Mouse (Mus musculus) right cerebral cortex, adult 18-20 months (tissue): ENCODE data around the gene Prkce.

Experiments used
- DNase-seq: peaks from one replicate; pipeline ENCODE4 v3.0.0; 2022; ENCODE audit warnings: mixed read lengths

Prkce gene

DNA sequence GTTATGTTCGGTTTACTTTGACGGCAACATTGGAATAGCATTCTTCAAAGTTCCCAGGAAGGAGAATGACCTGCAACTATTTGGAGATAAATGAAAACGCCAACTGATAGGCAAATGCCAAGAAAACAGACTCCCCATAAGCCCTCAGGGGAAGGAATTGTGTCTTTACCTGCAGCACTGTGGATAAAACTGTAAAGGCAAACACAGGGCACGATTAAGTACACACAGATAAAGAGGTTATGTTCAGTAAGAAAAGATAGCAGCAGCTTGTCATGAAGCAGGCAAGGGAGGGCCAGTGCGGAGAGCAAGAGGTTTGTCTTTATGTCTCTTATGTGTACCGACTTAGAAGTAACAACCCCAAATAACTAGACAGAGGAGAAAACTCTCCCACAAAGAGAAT lies 326.9 kb downstream of the Prkce start:
- DNase-seq, result no peak

DNA sequence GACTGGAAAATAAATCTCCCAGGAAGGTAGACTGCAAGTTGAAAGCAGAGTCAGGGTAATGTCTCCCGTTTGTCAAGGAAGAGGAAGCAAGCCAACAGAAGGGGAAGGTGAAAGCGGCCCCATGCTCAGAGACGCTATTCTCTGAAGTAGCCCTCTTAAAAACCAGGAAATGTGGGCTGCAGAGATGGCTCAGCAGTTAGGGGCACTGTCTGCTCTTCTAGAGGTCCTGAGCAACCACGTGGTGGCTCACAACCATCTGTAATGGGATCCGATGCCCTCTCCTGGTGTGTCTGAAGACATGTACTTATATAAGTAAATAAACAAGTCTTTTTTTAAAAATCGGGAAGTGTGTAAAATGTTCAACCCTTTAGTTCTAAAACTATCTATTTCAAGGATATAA lies 327.3 kb downstream of the Prkce start:
- DNase-seq, result no peak

DNA sequence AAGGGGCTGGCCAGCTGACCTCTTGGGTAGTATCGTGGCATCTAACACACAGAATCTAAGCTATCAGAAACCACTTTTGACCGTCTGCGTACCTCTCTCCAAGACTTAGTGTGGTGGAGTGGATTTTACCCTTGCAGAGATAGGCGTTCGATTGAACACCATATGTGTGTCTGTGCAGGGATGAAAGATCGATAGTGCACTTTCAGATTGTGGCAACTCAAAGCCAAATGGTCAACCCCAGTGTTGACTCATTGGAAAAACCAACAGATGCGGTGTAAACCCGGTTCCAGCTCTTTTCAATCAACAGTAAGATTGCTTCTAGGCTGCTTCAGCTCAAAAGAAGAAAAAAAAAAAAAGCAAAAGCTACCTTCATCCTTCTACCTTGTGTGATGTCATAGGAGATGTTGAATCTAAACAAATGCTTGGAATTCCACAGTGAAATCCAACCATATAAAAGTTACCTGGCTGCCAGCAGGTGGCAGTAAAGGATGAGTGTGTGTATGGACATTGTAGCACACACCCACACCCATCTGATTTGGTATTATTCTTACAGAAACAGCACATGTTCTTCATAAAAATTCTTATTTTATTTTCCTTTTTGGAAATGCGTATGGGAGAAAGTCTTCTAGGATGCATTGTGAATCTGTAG lies 328.7 kb downstream of the Prkce start:
- peak; percentile 62 for DNase-seq

DNA sequence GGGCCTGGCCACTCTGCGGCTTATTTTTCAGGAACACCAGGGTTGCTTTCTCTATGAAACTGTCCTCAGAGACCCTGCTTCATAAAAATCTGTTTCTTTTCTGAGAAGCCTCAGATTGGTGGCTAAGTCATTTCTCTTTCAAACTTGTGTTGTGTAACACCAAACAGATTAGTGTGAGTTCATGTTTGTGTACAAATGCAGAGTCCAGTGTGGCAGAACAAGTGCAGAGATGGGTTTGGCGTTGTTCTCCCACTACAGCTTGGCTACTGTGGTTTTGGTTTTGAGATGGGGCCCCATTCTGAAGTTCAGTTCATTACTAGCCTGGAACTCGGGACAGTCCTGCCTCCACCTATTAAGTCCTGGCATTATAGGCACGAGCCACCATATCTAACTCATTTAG lies 329.7 kb downstream of the Prkce start:
- DNase-seq, result no peak

DNA sequence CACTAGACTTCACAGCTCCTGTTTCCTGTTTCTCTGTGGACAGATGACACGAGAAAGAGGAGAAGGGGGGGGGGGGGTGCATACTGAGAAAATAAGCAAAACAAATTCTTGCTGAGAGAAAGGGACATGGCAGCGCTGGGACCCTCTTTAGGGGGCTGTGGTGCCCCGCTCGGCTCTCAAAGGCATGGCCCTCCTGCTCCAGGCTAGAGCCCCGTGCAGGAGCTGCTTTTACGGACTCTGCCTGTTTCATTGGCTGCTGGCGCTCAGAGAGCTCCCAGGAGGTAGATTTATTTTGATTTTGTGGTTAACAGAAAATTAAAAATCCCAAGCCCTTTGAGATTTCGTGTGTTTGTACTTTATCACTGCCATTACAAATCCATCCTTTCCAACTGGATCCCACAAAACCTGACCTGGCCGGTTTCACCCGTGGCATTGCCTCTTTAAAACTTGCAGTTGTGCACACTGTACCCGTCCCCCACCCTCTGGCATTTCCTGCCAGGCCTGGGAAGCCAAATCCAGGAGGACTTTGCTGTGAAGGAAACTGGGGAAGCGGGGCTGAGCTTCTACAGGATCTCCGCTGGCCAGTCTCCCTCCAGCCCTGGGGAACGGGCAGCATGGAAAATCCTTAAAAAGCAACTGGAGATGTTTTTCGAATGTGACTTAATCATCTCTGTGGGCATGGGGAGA lies 331.9 kb downstream of the Prkce start:
- DNase-seq, result no peak

DNA sequence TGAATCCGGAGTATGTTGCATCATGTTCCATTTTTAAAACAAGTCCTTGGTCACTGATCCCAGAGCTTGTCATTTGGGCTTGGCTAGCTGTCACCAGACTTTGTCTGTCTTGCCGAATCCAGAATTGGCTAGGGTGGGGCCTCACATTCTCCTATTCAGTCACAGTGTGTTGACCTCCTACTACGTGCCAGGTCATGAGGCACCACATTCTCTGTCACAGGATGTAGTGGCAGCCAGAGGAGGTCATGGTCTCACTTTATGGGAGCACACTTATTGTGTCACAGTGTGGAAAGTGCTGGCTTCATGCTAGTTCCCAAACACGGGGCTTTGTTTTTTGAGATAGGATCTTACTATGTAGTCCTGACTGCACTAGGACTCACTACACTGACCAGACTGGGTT lies 333.8 kb downstream of the Prkce start:
- no peak for DNase-seq

DNA sequence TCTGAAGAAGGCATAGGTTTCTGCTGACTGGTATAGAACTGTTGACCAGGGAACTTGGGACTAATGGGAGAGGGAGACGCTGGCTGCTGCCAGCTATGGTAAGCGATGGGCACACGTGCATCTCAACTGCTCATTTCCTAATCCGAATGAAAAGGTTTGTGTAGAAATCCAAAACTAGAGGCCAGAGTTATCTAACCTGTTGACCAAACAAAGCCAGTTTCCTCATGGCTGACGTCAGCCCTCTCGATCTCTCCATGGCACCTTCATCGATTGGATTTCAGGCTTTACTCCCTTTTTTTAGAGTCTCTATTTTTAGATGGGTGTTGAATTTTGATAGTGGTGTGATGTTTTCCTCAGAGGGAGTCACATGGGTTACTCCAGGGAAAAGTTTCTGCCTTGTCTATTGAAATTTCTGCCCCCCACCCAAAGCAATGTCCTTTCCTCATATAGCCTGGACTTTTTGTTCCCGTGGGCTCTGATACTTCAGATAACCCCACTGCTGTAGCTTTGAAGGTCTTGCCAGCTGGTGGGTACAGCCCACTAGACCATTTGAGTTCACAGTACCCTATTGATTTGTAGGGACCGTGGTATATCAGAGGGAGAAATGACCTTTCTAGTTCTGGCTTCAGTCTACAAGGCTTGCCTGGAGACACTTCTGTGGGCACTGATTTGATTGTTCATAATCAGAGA lies 335.8 kb downstream of the Prkce start:
- no peak for DNase-seq

DNA sequence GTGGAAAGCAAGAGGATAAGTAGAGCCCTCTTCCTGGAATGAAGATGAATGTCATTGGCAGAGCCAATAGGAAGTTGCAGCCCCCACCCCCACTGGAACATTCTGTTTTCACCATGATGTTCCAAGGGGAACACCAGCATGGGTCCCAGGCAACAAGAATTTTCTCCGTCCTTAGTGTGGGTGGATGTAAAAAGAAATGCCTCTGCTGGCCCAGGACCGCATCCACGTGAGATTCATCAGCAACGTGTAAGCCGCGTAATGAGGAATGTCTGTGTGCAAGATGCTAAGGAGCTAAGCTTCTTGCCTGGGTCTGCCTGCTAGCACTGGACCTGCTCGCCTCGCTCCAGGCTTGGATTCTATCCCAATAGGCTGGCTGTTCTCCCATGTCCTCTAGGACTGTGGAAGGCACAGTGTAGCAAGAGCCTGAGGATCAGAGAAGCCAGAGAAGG lies 337.6 kb downstream of the Prkce start, which contains the start of gene Gm10309:
Gene Gm10309, minus strand, starts transcription at position 50 of the 449 bp plus-strand sequence.
- DNase-seq, result peak; percentile 45

DNA sequence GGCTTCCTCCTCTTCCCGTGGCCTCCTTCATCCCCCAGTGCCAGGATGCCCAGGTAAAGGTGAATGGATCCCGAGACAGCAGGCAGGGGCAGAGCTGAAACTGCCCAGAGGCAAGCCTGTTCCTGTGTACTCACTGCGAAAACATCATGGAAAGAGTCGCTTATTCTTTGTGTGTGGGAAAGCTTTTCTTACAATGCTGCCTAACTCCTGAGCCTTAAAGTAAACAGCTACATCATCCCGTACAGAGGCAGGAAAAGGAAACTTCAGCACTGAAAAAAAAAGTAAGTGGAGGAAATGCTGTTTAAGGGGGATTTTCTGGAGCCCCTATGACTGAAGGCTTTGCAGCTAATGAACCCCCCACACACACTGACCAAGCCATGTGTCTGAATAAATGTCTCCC lies 339.3 kb downstream of the Prkce start:
- no peak for DNase-seq

DNA sequence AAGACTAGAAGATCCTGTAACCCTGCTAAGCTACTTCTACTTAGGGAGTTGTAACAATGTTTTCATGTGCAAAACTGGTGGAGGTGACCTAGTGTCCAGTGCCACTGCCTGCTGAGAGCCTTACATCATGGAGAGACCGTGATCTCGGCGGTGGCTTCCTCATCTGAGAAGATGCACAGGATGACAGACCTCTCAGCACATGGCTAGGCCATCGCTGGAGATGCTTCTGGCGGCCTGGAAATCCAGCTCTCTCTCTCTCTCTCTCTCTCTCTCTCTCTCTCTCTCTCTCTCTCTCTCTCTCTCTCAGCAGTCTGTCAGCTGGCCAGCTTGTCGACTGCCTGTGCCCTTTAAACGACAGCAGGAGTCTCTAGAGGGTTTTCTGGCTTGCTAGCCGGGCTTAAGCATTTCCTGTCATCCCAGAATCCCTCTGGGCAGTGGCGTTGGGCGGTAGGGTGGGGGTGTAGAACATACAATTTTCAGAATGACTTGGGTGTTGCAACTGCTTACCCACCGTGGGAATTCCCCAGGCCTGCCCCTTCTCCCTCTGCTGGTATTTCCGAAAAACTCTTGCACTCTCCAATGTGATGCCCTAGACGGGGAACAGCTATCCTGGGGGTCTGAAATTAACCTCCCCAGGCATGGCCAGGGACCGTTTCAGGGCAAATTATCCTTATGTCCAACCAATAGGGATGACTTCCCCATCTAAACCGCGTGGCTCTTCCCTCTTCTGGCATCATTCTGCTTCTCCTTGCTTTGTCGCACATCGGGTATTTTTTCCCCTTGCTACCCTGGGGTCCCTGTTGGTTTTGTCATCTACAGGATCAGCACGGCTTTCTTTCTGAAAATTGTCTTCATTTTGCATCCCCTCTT lies 340.0 kb downstream of the Prkce start:
- no peak for DNase-seq

DNA sequence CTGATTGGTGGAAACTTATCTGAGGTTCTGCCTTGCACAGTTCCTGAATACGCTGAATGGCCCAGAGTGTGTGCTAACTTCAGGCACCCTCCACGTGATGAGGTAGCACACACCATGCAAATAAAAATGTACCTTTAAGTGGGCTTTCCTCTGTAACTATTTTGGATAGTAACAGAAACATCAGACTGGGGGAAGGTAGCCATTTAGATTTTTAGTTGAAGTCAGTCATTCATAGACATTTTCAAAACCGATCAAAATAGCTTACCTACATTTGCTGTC lies 340.6 kb downstream of the Prkce start:
- DNase-seq, result no peak

DNA sequence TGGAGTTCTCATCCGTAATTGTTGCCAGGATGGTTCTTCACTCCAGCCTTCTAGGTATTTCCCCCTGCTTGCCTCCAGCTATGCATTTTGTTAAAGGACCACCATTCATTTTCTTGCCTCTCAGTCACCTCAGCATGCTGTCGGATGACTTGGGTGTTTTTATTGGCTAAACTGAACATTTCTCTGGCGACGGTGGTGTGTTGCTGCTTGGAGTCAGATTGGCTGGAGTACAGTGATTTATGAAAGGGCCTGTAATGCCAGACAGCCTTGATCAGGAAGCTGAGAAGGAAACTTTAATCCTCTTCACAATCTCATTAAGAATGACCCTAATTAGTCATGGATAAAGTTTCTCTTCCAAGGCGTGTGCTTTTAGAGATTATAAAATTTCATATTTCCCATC lies 342.3 kb downstream of the Prkce start:
- DNase-seq, result no peak

DNA sequence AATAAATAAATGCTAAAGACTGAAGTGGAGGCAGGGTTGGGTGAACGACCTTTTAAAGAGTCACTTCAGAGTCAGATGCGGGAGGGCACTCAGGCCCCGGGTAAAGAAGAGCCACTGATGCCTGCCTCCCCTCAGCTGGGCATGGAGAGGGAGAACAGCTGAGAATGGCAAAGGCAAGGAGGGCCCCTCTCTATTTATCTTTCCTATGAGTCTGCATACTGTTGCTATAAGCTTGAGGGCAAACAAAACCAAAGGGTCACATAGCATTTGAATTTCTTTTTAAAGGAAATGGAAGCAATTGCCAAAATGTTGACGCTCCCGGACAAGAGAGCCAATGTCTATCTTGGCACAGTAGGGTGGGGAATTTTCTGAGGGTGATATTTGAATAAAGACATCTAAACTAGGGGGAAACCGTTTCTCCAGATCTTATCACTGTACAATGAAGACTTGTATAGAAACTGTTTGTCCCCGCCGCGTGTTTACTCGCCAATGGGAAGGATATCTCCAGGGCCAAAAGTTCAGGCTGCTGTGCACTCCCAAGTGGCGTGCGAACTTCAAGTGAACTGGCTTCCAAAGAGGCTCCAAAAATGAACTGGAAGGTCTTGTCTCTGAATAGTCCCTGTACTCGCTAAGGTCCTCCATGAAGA lies 347.5 kb downstream of the Prkce start:
- no peak for DNase-seq

DNA sequence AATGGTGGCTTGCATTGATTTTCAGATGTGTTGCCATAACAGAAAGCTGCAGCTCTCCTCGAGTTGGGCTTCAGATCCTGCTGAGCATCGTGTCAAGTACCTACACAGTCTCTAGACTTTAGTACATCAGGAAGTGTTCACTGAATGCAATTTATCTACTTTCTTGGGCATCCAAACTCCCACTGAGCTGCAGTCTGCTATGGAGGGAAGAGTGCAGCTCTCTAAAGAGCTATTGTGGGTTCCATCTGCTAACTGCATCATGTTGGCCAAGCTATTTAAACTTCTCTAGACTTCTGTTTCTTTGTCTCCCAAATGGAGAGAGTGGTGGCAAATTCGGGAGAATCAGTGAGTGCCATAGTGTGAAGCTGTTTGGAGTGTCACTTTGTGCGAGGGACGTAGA lies 349.0 kb downstream of the Prkce start:
- DNase-seq, result no peak

DNA sequence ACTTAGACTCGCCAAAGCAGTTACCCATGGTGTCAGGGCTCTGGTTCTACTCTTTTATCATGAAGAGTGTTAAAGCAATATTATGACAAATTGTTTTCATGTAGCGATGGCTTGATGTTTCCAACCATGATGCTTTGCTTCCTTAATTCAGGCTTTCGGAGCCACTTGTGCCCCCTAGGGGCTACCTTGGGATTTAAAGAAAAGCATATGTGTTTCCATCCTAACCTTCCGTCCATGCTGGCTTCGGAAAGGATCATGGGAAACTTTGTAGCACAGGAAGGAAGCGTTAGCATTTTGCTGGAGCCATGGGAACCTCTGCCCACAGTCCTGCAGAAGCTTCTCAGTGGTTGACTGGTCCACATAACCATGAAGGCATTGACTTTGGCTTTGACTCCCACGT lies 351.0 kb downstream of the Prkce start:
- DNase-seq, result no peak

DNA sequence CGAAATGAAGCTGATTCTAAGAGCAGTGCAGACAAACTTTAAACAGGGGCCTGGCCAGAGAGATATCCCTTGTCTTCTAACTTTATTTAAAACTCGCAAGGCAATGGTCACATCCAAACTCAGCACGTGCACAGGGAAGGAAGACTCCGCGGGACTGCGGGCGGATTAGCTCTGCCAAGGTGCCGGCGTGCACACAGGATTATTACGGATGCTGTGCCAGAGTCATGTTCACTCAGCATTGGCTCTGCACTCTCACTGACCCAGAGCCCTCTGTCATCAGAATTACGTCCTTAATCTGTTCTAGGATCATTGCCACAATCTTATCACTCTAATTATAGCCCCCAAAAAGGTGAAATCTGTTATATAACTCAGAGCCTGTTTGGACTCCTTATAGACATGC lies 353.7 kb downstream of the Prkce start:
- DNase-seq, result no peak

DNA sequence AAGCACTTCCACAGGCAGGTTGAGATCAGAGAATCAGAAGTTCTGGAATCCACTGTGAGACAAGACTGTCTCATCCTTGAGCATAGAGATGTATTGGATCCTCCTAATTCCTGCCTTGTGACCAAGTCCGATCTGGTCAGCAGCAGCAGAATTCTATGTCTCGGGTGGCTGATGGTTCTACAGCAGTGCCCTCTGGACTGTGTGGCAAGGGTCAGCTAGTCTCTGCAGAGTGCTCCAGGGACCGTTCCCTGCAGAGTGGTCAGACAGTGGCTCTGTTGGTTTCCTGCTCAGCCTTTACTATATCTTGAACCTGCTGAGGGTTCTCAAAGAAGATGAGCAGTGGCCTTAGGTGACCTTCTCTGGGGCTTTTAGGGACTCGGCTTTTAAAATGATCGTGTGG lies 355.1 kb downstream of the Prkce start:
- DNase-seq, result no peak

DNA sequence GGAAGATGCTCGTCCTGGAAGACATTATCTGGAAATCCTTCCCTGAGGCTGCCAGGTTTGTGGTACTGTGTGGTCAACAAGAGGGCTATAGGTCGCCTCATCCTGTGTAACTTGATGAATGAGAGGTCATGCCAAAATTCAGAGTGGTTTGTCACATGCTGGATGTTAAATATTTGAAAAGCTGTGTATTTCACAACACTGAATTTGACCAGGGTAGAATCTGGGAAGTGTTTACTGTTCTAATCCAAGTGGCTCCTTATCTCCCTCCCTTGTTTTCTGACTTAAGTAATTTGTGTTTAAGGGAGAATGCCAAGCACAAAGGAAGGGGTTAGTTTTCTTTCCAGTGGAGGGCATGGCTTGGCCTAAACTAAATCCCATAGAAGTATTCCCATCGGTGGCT lies 355.8 kb downstream of the Prkce start:
- DNase-seq, result no peak

DNA sequence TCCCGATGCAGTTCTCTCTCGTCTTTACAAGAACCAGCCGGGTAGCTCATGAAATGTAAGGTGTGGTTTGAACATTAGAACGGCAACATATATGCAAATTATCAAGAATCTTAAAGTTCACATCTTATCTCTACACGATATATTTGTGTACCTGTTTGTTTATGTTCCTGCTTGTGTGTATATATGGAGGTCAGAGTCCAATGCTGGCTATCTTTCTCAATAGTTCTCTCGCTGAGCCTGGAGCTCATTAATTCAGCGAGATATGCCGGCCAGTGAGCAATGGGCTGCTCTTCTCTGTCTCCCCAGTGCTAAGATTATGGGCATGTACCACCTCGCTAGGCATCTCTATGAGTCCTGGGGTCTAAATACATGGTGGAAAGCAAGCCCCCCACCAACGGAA lies 356.3 kb downstream of the Prkce start:
- DNase-seq, result no peak

DNA sequence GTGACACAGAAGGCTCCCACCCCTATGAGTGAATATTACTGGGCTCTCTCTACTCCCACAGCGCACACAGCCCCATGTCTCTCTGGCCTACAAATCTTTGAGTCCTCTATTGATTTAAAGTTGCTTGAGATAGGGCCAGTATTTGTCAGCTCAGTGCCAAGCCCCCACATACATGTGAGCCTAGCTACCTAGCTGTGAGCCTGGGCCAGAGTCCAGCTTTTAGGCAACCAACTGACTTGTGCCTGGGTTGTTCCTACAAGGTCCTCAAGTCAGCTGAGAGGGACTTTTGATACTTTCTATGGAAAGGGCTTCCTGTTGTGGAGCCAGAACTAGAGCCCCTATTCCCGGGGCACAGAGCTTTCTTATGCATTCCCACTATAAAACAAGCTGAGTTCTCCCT lies 357.5 kb downstream of the Prkce start:
- DNase-seq, result no peak

DNA sequence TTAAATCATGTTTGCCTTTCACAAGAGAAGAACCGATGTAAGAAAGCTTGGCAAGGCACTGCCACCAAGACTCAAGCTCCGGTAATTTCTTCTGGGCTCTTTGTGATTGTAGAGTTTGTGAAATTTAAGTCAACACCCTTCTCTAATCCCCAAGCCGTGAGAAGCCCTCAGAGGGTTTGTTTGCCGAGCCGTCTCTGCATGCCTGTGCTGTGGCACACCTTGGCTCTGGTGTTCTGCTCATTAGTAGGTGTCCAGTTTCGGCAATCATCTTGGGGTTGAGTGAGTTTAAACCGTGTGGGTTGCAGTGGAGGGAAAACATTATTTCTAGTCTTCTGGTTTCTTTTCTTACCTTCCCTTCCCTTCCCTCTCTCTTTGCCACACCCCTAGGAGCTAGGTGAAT lies 358.4 kb downstream of the Prkce start:
- no peak for DNase-seq

DNA sequence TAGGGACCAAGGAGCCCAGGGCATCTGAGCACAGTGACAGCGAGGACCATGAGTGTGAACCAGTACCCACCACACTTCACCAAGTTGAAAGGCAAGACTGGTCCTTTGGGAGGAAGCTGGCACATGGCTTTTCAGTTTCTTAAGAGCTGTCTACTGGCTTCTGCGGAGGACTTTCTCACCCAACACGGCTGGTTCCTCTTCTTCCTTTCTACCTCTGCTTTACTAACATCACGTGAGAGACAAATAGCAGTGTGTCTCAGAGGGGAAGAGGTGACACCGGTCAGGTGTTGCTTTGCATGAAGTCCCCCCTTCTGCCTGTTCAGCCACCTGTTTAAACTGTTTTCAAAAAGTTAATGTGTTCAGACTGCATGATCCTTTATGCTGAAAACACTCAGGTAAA lies 359.7 kb downstream of the Prkce start:
- DNase-seq, result no peak

DNA sequence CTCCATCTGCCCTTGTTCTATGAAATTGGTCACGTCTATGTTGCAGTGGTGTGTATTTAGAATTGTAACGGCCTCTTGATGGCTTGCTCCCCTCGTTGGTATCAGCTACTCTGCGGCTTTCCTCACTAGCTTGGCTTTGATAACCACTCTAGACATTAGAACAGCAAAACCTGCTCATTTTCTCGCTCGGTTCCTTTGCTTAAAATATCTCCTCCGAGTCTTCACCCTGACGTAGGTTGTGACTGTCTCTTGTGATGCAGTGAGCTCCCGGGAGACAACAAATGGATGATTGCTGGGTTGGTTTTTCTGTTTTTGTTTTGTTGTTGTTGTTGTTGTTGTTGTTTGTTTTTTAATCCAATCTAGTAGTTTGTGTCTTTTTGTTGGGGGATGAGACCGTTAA lies 361.4 kb downstream of the Prkce start:
- no peak for DNase-seq
